Mouse (Mus musculus) forebrain, embryonic 11.5 days (tissue): ENCODE measurements around the gene Gpx4. TPM values are rescaled to one million over a fixed set of nuclear protein-coding genes. Genes with fewer than 3 reads are reported as not detected.
"Not testable (repeated sequence)": the region's sequence is repeated elsewhere in the genome, so short reads cannot be mapped to it uniquely, and the experiment has no call there.

Source experiments
- ATAC-seq: fragments of 200-750 bp; cut with Nextera tagmentation; replicated peaks from 2 replicates; pipeline ENCODE4 v1.8.0; 2017; ENCODE audit warnings: moderate TSS enrichment; ENCODE audit not compliant: low FRiP score
- DNase-seq: peaks from one replicate; pipeline ENCODE4 v3.0.0-alpha.2; 2017; ENCODE audit warnings: low spot score
- H3K27ac ChIP-seq: fragments of 300-500 bp; sonication (generic); 2 replicates; pipeline ENCODE4 v1.5.1; 2014; ENCODE audit warnings: low read depth, low read length
- H3K27me3 ChIP-seq: fragments of 300-500 bp; sonication (generic); 2 replicates; pipeline ENCODE4 v1.6.1; 2014; ENCODE audit warnings: mild to moderate bottlenecking, low read length, mixed read lengths; ENCODE audit not compliant: control insufficient read depth, insufficient read depth
- H3K36me3 ChIP-seq: fragments of 300-500 bp; sonication (generic); 2 replicates; pipeline ENCODE4 v1.6.1; 2014; ENCODE audit warnings: mild to moderate bottlenecking, low read length, moderate library complexity, mixed read lengths; ENCODE audit not compliant: control insufficient read depth, insufficient read depth
- H3K4me1 ChIP-seq: fragments of 300-500 bp; sonication (generic); replicated peaks from 2 replicates; pipeline ENCODE4 v1.6.1; 2014; ENCODE audit warnings: low read length, mixed read lengths; ENCODE audit not compliant: control insufficient read depth, insufficient read depth
- H3K4me2 ChIP-seq: fragments of 300-500 bp; sonication (generic); 2 replicates; pipeline ENCODE4 v1.6.1; 2014; ENCODE audit warnings: low read depth, mild to moderate bottlenecking, low read length, moderate library complexity, mixed read lengths; ENCODE audit not compliant: severe bottlenecking
- H3K4me3 ChIP-seq: fragments of 300-500 bp; sonication (generic); 2 replicates; pipeline ENCODE4 v1.5.1; 2014; ENCODE audit warnings: low read depth, low read length
- H3K9ac ChIP-seq: fragments of 300-500 bp; sonication (generic); 2 replicates; pipeline ENCODE4 v1.6.1; 2014; ENCODE audit warnings: low read length
- H3K9me3 ChIP-seq: fragments of 300-500 bp; sonication (generic); 2 replicates; pipeline ENCODE4 v1.6.1; 2016; ENCODE audit warnings: low read length, mixed read lengths; ENCODE audit not compliant: control insufficient read depth
- WGBS: fragments of 180-500 bp; shearing (Covaris S2); extraction: QIAGEN DNeasy Blood & Tissue Kit; methylation state at CpG from one replicate; pipeline ENCODE4 v1.1.7; 2014; 5-methylcytosine and 5-hydroxymethylcytosine counted together
- polyA plus RNA-seq: library from polyadenylated mRNA; unstranded; fragments of >200 nt; fragmentation: Nextera tagmentation; extraction: Ambion mirVana; gene quantifications from 2 replicates; pipeline ENCODE4 v1.2.1, GENCODE M21; 2014

The Gpx4 gene
- polyA plus RNA-seq, 1 experiment from 2014 or later = 516 TPM

GRCm38 (mm10) chr10:80048834-80049233, 1.9 kb downstream of the Gpx4 start:
- peak overlapping the region; percentile 5; the same call in 1 of the 2 replicates for H3K27ac ChIP-seq
- H3K27me3 ChIP-seq = no peaks in the 10 kb centered on the region
- H3K4me1 ChIP-seq = peaks cover 13% of the 10 kb centered on the region
- WGBS = 58% methylated on average over 3 of the region's 3 CpGs
- no peaks in the 10 kb centered on the region for H3K9me3 ChIP-seq
- no peak overlapping the region for H3K4me2 ChIP-seq
- no peak overlapping the region for H3K4me3 ChIP-seq
- DNase-seq = no peak
- no peaks in the 10 kb centered on the region for H3K36me3 ChIP-seq
- H3K9ac ChIP-seq = no peak overlapping the region
- ATAC-seq = no peak

- H3K9me3 ChIP-seq = no peaks in the 10 kb centered on the region
- DNase-seq (no peak), ATAC-seq (no peak)
- WGBS = 13% methylated on average over 6 of the region's 6 CpGs
- no peak overlapping the region for H3K4me2 ChIP-seq
- H3K27me3 ChIP-seq = no peaks in the 10 kb centered on the region
- H3K27ac ChIP-seq = no peak overlapping the region
- no peaks in the 10 kb centered on the region for H3K36me3 ChIP-seq
- H3K4me1 ChIP-seq = peaks cover 17% of the 10 kb centered on the region
- H3K4me3 ChIP-seq = no peak overlapping the region
- H3K9ac ChIP-seq = no peak overlapping the region; the same call in 1 of the 2 replicates
These were observed 3.3 kb downstream of the Gpx4 start for GRCm38 (mm10) chr10:80050244-80050643.

- Histone ChIP-seq H3K4me3 (no peak overlapping the region), H3K9ac (peak overlapping the region; percentile 30; the same call in 1 of the 2 replicates), H3K4me1 (peaks cover 20% of the 10 kb centered on the region), H3K4me2 (no peak overlapping the region), H3K9me3 (no peaks in the 10 kb centered on the region), H3K36me3 (no peaks in the 10 kb centered on the region), H3K27ac (no peak overlapping the region), H3K27me3 (no peaks in the 10 kb centered on the region)
- 8% methylated on average over 15 of the region's 15 CpGs for WGBS
- DNase-seq (no peak), ATAC-seq (no peak)
These were observed 4.1 kb downstream of the Gpx4 start for GRCm38 (mm10) chr10:80050885-80051617.

GRCm38 (mm10) chr10:80051618-80052373, 4.8 kb downstream of the Gpx4 start:
- no peak overlapping the region for H3K4me2 ChIP-seq
- ATAC-seq (no peak), DNase-seq (no peak)
- WGBS = 26% methylated on average over 14 of the region's 14 CpGs
- H3K36me3 ChIP-seq = no peaks in the 10 kb centered on the region; the same call in 1 of the 2 replicates
- no peak overlapping the region for H3K4me3 ChIP-seq
- no peaks in the 10 kb centered on the region for H3K9me3 ChIP-seq
- H3K27ac ChIP-seq = no peak overlapping the region
- peaks cover 20% of the 10 kb centered on the region for H3K4me1 ChIP-seq
- H3K9ac ChIP-seq = no peak overlapping the region
- no peaks in the 10 kb centered on the region for H3K27me3 ChIP-seq

GRCm38 (mm10) chr10:80052374-80052764, 5.4 kb downstream of the Gpx4 start:
- 76% methylated on average over 5 of the region's 5 CpGs for WGBS
- no peak overlapping the region for H3K4me2 ChIP-seq
- peaks cover 20% of the 10 kb centered on the region for H3K4me1 ChIP-seq
- H3K9me3 ChIP-seq = no peaks in the 10 kb centered on the region
- H3K27ac ChIP-seq = no peak overlapping the region
- no peak for DNase-seq
- no peak overlapping the region for H3K4me3 ChIP-seq
- ATAC-seq = no peak
- no peaks in the 10 kb centered on the region; the same call in 1 of the 2 replicates for H3K36me3 ChIP-seq
- no peak overlapping the region for H3K9ac ChIP-seq
- H3K27me3 ChIP-seq = no peaks in the 10 kb centered on the region

- Histone ChIP-seq H3K36me3 (no peaks in the 10 kb centered on the region; the same call in 1 of the 2 replicates), H3K9ac (peak overlapping the region; percentile 88), H3K27ac (peak overlapping the region; percentile 95), H3K4me1 (peaks cover 17% of the 10 kb centered on the region), H3K9me3 (no peaks in the 10 kb centered on the region), H3K4me3 (peak overlapping the region; percentile 75), H3K27me3 (no peaks in the 10 kb centered on the region), H3K4me2 (peak overlapping the region; percentile 79)
- under 1% methylated on average over 47 of the region's 47 CpGs for whole genome bisulfite sequencing
- DNase-seq (peak; percentile 100), ATAC-seq (peak; percentile 94)
These were observed 6.4 kb downstream of the Gpx4 start for GRCm38 (mm10) chr10:80053259-80053780.

- ATAC-seq (peak; percentile 62), DNase-seq (no peak)
- H3K27ac ChIP-seq = peak overlapping the region; percentile 95
- H3K4me2 ChIP-seq = peak overlapping the region; percentile 79
- no peaks in the 10 kb centered on the region; the same call in 1 of the 2 replicates for H3K36me3 ChIP-seq
- peak overlapping the region; percentile 75 for H3K4me3 ChIP-seq
- H3K27me3 ChIP-seq = no peaks in the 10 kb centered on the region
- H3K9ac ChIP-seq = peak overlapping the region; percentile 88
- H3K4me1 ChIP-seq = peaks cover 10% of the 10 kb centered on the region; the same call in 1 of the 2 replicates
- WGBS = 3% methylated on average over 77 of the region's 77 CpGs
- H3K9me3 ChIP-seq = no peaks in the 10 kb centered on the region
These were observed 7.2 kb downstream of the Gpx4 start for GRCm38 (mm10) chr10:80053831-80054815.

GRCm38 (mm10) chr10:80054911-80055310, 7.9 kb downstream of the Gpx4 start:
- H3K27me3 ChIP-seq, H3K36me3 ChIP-seq, H3K4me1 ChIP-seq, H3K27ac ChIP-seq, DNase-seq, H3K9me3 ChIP-seq, ATAC-seq: not testable (repeated sequence)
- WGBS = 52% methylated on average over 3 of the region's 3 CpGs
- peak overlapping the region; percentile 79 for H3K4me2 ChIP-seq
- H3K4me3 ChIP-seq = peak overlapping the region; percentile 75
- peak overlapping the region; percentile 88 for H3K9ac ChIP-seq
